Mouse (Mus musculus) c-Kit-positive CD71-positive TER-119-positive erythroid progenitor cells, embryonic 14.5 days (primary cell): ENCODE data around the gene Tead4.
"Not testable (repeated sequence)": the region's sequence is repeated elsewhere in the genome, so short reads cannot be mapped to it uniquely, and the experiment has no call there.

Experiments
- DNase-seq: peaks from one replicate; pipeline ENCODE4 v3.0.0-alpha.2; 2013; ENCODE audit warnings: low spot score

Tead4 gene

DNA sequence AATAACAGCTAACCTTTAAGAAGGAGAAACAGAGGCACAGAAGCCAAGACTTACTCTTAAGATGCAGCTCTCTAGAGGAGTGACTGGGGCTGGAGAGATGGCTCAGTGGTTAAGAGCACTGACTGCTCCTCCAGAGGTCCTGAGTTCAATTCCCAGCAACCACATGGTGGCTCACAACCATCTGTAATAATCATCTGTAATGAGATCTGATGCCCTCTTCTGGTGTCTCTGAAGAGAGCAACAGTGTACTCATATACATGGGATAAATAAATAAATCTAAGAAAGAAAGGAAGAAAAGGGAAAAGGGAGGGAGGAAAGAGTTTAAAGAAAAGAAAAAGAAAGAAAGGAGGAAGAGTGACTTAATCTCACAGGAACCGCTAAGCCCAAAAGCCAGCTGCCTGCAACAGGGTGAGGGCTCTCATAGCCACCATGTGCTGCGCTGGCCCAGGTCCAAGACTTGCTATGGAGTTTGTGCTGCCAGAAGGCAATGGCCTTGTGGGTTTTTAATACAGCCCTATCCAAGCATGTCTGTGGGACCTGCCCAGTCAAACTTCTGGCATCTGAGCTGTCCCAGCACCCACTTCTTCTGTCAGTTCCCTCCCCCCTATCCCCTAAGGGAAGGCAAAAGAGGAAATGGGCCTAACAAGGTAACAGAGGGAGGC is 63.4 kb downstream of the Tead4 start:
- DNase-seq = no peak

DNA sequence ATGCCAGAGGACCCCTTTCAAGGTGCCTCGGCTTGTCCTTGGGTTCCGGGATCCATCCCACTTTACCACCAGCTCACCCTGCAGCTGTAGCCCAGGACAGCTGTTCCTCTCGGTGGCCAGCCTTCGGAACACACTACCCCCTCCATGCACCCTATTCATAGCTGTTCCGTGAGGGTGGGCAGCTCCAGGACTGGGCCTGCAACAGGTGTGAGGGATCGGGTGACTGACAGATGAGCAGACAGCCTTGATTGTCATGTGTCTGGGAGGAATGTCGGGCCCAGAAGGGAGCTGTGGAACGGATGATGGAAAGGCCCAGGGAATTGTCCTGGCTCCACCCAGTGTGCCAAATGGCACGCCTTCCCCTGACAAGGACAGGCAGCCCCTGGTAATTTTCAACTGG is 64.0 kb downstream of the Tead4 start:
- no peak for DNase-seq

DNA sequence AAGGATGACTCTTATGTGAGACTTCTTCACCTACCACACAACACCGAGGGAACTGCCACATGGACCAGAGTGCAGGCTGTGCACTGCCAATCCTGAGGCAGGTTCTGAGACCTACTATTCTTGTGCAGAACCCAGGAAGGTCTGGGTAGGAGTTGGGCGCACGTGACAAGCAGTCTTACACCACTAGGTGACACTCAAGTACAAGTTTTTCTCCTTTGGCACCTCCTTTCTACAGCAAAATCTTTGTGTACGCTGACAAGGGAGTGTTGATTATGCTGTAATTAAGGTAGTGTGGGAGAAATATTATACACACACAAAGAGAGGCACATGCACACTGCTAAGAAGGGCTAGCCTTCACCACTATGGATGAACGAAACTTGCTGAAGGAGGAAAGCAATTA is 66.4 kb downstream of the Tead4 start:
- no peak for DNase-seq

DNA sequence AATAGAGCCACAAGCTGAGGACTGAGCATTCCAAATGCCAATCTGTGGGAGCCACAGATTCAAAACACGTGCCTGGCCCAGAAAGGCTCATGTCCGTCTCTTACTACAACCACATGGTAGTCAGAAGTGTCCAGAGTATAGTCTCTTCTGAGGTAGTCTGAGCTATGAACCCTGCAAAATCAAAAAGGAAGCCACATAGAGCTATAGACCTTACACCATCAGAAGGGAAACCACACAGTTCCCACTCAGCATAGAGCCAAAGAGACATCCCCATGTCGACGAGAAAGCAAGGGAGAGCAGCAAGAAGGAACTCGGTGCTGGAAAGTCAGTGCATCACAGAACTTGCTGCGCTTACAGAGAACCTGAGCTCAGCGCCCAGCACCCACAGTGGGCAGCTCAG is 68.4 kb downstream of the Tead4 start:
- DNase-seq = no peak

DNA sequence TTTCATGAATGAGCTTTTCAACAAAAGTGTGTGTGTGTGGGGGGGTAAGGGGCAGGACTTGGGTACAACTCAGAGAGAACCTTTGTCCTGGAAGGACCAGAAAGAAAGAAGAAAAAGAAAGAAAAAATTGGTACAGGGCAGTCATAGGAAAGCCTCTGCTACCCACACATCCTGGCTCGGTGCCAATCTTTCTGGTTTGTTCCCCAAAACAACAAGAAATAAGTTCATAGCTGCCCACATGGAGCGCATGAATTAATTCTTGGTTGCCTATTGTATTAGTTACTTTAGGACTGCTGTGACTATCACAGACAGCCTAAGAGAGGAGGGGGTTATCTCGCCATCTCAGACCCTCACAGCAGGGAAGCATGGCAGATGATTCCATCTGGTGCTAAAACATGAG is 68.9 kb downstream of the Tead4 start:
- no peak for DNase-seq

DNA sequence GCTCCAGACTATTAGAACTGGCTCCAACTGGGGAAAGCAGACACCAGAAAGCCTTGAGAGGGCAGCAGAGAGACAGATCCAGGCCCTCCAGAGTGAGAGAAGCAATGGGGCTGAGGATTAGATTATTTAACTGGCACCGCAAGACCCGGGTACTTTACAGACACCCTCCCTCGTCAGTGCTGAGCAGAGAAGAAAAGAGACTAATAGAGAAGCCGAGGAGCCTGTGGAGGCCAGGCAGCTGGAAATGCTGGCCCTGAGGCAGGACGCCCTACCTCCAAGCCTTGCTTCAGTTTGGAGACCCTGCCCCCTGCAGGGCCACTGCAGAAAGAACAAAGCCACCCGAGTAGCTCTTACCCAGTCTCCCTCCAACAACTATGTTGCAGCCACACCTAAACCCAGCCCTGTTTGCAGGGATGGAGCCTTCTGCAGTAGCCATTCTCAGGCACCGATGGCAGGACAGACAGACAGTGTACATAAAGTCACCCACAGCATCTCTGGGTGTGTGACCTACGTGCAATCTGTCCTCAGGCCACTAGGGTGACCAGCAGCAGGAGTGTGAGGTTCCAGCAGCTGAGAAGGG is 73.1 kb downstream of the Tead4 start:
- no peak for DNase-seq

DNA sequence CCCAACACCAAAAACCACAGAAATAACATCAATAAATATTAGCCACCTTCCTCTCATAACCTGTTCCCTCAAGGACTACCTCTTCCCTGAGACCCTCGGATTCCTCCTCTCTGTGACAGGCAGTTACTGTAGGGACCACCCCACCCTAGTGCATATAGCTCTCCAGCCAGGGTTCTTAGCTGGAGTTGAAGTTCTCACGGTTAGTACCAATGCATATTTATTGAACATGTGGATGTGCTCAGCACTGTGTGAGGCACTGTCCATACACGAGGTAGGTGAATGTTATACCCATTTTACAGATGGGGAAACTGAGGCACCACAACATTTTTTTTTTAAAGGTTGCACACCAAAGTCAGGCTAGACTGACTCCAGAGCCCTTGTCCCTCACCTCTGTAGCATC is 73.7 kb downstream of the Tead4 start:
- DNase-seq = no peak

DNA sequence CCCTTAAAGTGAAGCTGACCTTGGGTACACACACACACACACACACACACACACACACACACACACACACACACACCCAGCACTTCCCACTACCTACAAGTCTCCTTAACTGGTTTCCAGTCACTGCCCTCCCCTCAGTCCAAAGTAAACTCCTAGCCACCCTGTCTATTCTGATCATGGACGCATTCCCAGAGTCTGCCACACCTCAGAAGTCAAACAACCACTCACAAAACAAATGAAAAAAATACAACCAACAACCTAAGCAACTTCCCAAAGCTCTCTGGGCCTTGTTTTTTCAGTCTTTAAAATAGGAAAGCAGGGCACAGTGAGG is 74.8 kb downstream of the Tead4 start:
- no peak for DNase-seq

DNA sequence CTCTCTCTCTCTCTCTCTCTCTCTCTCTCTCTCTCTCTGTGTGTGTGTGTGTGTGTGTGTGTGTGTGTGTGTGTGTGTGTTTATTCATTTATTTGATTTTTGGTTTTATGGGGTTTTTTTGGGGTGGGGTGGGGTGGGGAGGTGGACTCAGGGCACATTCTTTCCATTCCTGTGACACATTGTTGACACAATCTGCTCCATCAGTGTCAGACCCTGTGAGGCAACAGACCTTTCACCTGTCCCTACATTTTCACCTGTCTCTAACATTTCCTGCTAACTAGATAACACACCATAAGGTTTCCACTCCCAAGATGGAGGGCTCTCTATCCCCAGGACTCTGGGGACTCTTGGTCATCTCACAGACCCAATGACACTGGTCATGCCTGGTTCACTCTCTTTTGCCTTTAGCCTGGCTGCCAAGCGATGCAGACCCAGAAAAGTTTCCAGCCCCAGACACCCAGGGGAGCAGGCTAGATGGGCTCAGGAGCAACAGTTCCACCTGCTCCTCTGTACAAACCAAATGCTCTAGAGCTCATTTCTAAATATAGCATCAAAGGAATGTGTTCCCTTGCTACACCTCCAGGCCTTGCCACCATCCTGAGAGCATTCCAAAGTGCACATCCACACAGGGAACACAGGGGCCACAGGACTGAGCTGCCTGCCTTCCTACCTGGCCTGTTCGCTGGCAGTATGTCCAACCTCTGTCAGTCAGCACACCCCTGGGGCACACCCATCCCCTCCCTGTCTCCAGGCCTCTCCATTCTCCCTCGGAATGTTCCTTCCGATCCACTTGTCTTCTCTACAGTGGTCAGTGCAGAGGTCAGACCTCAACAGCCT is 75.4 kb downstream of the Tead4 start:
- no peak for DNase-seq

DNA sequence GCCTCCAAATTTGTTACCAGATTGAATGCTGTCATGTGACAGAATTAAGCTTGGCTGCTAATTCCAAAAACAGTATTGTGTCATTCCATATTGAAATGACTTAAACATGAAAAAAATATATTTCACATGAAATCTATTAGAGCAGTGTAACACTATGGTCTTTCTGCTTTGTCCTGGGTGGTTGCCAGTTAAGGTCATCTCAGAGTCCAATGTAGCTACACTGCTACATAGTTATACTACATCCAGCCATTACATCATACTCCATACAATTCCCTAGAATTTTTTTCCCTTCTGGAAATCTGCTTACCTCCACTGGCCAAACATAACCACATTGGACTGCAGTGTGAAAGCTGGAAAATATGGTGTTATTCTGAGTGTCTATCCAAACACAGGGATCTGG is 77.5 kb downstream of the Tead4 start:
- DNase-seq = no peak

DNA sequence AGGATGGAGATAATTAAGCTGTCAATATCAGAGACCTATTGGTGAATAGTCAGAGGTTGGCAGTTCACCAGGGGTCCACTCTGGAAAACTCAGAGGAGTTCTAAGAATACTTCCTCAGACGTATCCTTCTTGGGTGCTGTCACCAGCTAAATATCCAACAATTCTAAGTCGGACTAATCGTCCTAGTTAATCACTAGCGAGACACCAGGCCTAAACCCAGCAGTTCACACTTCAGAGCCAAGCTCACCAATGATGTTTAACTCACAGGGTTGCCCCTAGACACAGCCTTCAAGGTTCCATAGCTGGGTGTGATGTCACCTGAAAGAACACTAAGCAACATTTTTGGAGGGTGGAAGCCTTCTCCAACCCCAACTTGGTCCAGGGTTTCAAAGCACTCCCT is 85.6 kb downstream of the Tead4 start:
- not testable (repeated sequence) for DNase-seq

DNA sequence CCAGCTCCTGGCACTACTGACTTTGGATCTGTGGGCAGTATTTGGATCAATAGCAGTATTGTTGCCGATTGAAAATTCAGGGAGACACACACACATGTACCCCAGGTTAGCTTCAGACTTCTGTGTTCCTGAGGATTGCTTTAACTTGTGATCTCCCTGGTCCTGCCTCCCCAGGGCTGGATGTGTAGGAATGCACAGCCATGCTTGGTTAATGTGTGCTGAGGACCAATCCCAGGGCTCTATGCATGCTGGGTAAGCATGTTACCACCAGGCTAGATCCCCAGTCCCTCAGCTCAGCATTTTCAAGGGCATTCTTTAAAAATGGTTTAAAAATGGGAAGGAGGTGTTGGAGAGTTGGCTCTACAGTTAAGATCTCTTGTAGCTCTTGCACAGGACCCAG is 91.4 kb downstream of the Tead4 start:
- DNase-seq = not testable (repeated sequence)

DNA sequence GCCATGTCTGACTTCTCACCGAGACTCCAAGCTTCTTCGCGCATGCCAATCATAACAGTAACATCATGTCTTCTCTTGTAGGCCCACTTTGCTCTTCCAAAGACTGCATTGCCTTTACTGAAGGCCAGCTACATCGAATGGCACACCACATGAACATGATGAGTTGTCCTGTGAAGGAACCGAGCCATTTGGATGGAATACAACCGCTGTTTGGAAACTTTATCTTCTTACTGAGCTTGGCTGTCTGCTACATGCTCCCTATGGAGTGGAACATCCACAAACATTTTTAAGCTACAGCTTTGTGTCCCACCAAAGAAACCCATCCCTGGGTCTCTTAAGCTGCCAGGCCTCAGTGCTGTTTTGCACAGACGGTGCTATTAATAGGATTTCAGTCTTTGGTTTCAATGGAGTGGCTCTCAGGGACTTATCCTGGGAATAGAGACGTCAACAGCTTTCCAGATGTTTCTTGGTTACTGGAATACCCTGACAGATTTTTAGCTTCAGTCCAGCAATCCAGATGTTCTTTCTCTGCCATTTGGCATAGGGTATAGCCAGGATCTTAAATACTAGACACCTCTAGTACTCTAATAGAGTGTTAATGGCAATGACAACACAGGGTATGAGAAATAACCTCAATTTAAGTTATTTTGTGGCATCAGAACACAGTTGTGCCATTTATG is 92.0 kb downstream of the Tead4 start:
- no peak for DNase-seq

DNA sequence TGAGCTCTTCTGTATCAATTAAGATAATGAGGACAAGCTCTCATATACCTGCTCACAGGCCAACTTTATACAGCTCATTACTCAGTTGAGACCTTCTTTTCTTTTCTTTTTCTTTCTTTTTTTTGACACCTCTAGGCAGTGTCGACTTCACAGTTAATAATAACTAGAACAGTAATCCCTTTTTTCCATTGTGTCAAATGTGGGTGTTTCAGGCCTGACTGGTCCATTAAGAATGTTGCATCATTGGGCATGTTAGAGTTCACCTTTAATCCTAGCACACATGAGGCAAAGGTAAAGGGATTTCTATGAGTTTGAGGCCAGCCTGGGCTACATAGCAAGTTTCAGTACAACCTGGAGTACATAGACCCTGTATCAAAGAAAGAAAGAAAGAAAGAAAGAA is 97.1 kb downstream of the Tead4 start:
- no peak for DNase-seq

DNA sequence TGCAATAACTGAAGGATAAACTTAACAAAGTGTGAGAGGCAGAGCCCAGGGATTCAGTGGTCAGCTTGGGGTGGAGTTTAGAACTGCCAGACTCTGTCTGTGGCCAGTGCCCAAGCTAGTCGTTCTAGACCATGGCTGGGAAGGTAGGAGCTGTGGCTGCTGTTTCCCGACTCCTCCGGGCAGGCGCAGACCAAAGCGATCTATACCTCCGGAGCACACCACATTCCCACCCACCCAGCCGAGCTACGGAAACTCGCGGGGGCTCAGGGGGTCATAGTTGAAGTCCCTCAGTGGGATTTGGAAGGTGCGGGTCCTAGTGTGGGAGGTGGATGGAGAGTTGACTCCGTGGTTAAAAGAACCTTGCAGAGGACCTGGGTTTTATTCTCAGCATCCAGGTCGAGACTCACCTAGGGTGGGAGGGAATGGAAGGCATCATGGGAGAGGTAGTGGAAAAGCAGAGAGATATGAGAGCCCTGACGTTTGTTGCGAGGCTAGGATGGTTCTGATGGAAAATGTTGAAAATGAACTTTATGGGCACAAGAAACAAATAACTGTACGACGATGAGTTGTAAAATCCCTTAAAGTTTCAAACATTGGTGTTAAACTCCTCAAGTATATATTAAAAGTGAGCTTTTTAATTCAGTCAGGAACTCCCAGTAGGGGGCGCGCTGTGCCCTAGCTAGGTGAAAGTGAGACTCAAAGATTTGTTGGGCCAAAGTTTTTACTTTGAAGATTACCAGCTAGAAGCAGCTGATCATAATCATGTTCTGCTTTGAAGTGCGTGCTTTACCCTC is 99.6 kb downstream of the Tead4 start:
- peak; percentile 61 for DNase-seq

DNA sequence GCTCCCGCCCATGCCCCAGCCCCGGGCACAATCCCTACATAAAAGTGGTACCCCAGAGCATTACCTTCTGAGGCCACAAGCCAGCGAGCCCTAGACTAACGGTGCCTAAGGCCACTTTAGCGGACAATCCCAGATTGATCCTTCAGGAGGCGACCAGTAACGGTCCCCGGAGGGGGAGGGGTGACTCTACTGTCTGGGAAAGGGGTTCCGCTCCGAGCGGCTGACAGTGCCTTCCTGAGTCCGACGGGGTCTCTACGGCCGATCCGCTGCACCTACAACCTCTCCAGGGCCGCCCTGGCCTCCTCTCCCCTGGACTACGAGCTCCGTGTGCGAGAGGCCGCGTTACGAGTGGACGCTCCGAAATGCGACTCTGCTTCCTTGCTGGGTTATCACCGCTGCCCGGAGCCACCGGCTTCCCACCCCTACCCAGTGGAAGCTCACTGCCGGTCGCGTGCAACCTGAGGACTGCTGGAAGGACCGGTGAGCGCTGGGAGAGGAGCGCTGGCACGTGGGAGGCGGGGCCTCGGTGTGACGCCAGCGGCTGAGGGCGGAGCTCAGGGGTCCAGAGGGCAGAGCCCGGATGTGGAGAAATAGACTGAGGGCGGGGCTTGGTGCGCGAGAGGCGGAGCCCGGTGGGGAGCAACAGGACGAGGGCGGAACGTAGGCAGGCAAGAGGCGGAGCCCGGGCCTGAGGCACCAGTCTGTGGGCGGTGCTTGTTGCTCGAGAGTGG is 100.3 kb downstream of the Tead4 start:
- DNase-seq = peak; percentile 94

DNA sequence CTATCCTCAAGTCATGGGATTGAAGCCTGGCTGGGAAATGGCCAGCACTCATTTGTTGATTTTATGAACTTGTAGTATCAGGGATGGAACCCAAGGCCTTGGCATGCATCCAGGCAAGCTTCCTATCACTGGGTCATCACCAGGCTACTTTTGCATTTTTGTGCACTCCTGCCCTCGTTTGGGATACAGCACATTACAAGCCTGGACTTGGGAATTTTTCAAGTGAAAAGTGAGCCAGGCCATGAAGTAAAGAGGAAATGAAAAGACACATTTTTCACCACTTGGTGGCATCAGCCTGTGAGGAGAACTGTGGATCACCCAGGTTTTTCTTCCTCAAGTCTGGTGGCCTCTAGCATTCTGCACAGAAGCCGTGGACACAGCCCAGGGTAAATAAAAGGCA is 117.1 kb downstream of the Tead4 start:
- DNase-seq = no peak

DNA sequence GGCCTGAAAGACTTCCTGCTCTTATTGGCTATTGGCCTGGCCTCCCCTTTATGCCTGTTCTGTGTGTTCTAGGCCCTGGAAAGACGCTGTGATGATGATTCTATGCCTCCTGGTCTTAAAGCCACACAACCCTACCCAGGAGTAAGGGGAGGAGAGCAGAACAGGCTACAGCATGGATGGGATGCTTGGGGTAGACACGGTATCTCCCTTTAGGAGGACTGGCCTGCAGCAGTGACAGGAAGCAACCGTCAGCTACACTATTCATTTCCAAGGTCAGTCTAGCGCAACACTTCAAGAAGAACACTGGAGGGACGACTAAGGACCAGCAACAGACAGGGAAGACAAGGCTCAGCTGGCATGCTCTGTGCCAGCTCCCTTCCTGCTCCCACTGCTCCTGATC is 119.4 kb downstream of the Tead4 start:
- no peak for DNase-seq

DNA sequence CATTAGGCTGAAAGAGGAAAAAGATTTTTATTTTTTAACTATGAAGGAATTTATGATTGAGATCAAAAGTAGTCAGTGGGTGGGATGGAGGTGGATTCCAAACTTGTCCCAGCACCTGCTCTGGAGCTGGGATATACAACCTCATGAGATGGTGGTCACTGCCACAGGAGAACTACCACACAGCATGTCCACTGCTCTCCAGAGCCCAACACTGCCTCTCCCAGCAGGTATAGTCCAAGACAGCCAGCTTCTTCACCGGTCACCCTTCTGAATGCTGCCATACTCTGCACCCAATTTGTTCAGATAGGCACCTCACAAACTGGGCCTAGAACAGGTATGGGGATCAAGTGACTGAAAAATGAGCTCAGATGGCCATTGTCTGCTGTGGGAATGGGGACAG is 121.0 kb downstream of the Tead4 start:
- no peak for DNase-seq

DNA sequence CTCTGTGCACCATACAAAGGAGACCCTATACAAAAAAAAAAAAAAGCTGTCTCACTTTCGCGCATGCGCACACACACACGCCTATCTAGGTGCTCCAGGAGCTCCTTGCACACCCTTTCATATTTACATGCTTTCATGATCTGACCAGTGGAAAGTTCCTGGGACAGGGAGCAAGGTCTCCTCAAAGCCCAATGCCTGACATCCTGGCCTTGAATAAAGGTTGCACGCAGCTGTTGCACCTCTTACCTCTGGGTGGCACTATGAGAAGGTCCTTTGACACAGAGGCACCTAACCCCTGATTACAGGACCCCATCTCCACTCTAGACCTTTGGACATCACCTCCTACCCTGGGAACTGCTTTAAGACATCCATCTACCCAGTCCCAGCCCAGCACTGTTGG is 121.4 kb downstream of the Tead4 start:
- DNase-seq = no peak

DNA sequence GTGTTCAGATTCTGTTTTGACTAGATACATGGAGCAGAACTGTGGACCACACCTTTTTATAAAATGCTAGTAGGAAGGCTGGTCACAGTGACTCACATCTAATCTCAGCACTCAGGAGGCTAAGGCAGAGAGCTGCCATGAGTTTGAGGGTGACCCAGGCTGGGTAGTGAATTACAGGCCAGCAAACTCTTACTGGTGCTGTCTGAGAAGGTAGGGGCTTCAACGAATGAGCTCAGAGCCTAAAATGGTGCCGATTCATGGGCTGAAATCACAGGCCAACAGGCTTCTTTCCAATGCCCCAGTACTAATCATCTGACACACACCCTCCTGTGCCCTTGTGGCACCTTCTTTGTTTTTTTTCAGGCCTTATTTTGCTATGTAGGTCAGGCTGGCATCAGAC is 121.9 kb downstream of the Tead4 start:
- DNase-seq = no peak
